Mouse (Mus musculus): ENCODE measurements at regions not wholly inside any gene's neighbourhood (a gene's known extent, or its start where the extent isn't known, plus 50 kb on each side); places are given as distances from the start of the nearest gene placed in this dataset.
A peak's percentile ranks its signal among the peaks of the same experiment; 100 is the strongest.

- DNase-seq (ENCODE audit: low spot score in 2 of 2) = no peak
Observed at GRCm38 (mm10) chr3:154513566-154513965, 82.9 kb upstream of the Cryz start.

DNA sequence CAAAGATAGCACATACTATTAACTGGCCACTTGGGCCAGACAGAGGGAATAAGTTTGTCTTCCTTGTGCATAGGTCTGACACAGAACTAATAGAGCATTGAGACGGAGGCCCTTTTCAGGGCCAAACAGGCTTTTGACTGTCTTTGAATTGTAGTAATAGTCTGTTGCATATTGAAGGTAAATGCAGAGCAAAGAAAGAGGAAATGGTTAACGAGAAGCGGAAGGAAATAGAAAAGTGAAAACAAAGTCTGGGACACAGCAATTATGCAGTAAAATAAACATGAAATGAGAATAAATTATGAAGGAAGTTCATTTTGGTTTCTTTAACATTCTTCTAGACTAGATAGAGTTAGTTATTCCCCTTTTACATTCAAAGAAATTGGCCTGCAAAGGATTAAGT is 86.4 kb upstream of the Cryz start:
- DNase-seq (ENCODE audit: low spot score in 2 of 2) = no peak

- DNase-seq (ENCODE audit: low spot score in 2 of 2) = no peak
Observed at GRCm38 (mm10) chr3:154509394-154509793, 87.1 kb upstream of the Cryz start.

DNA sequence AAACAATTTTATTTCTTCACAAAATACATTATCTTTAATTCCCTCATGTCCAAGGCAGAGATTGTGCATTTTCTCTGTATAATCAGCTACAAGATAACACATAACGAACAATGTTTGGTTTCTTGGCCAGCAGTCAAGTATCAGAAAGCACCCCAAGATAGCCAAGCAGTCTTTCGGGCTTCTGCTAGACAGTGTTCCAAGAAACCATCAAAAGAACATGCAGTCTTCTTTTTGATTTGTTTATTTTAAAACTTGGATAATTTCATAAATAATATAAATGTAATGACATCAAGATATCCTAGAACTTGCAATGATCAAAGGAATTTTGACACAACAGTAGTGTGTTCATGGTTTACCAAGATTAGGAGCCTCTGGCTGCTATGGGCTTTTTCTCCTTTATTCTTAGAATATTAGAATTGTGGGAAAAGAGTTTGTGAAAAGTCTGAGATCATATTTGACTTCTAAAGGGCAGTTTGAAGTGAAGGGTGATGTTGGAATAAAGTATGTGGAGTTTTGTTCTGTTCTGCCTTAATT is 103.1 kb upstream of the Cryz start:
- DNase-seq (ENCODE audit: low spot score in 2 of 2) = no peak

DNA sequence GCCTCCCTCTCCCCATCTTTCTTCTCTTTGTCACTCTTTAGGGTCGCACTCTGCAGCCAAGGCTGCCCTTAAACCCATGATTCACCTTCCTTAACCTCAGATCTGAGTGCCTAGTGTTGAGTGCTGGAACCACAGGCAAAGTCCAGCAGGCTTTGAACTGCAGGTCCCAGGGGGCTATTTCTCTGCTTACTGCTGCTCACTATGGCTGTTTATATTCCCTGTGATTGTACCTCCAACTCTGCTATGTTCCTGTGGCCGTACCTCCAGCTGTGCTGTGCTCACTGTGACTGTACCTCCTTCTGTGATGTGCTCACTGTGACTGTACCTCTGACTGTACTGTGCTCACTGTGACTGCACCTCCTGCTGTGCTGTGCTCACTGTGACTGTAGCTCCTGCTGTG is 124.1 kb upstream of the Cryz start:
- DNase-seq (ENCODE audit: low spot score in 2 of 2) = no peak

DNA sequence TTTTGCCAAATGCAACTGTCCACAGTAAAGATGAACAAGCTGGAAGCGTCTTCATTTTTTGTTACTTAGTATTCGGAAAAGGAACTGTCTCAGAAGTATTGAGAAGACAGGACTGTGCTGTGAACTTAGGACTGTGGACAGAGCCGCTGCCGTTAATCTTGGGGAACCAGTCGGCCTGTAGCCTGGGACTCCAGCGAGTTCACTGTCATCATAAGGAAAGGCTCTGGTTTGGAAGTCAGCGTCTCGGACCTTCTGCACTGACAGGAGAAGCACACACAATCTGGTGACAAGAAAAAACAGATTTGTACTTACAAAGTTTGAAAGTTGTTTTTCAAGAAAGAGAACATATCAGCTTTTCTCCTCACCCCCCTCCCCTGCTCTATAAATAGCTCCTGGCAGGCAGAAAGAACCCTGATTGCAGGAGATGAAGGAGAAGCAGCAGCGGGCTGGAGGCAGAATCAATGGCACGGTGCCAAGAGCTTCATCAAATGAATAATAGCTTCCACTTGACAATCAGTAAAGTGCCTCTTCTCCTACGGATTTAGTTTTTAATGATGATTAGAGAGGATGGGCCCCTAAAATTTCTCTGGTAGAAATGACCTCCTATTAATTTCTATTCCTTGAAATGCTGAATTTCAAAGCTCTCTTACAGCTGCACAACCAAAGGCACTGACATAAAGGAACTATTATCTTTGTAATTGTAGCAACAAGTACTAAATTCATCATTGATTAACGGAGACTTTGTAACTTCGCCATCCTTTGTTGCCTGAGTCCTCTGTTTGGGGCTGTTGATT is 128.7 kb upstream of the Cryz start:
- DNase-seq (ENCODE audit: low spot score in 2 of 2) = peak in 1 of 2 experiments; percentile 11

GRCm38 (mm10) chr3:154458208-154458607 is 127.7 kb upstream of the Lhx8 start:
- no peak for DNase-seq (ENCODE audit: low spot score in 2 of 2)

DNA sequence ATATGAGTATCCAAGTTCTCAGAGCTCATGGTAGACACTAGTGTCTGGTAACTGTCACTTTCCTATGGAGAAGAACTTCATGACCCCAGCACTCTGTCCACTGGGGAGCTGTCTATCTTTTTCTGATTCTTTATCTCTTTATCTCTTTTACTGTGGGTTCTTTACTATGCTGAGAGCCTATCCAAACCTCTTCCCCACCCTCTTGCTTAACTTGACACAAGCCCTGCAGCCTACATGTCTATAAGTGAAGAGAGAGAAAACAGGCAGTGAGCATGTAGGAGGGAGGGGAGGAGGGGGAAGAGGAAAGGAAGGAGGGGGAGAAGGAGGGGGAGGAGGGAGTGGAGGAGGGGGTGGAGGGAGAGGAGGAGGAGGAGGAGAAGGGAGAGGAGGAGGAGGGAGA is 122.6 kb upstream of the Lhx8 start:
- no peak for DNase-seq (ENCODE audit: low spot score in 2 of 2)

DNA sequence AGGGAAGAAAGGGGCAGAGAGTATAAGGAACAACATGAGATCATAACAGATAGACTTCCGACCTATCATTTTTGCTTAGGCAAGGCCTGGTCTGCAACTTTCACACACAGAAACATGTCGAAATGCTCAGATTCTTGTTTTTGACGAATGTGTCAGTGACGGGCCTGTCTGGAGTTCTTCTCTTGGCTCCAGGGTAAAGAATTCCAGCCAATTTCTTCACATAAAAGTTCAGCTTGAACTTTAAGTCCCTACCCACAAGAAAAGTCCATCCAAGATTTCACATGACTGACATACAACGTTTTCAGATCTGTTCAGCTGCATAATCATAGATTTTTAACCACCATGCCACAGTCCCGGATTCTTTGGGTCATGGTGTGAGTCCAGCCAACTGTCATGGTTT is 122.1 kb upstream of the Lhx8 start:
- no peak for DNase-seq (ENCODE audit: low spot score in 2 of 2)

DNA sequence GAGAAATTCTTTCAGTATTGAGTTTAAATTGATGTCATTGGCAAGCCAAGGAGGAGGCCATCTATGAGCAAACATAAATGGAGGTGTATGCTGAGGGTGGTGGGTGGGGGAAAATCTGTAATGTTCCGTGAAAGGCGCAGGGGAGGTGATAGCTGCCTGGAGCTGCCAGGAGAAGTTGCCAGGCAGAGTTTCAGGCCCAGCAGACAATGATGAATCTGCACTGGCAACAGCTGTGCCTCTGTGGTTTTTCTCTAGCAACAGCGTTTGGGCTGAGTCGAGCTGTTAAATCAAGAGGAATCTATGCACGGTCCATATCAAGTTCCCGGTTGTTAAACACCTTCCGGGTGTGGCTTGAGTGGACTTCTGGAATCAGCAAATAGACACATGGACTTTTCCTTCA is 120.7 kb upstream of the Lhx8 start:
- no peak for DNase-seq (ENCODE audit: low spot score in 2 of 2)

DNA sequence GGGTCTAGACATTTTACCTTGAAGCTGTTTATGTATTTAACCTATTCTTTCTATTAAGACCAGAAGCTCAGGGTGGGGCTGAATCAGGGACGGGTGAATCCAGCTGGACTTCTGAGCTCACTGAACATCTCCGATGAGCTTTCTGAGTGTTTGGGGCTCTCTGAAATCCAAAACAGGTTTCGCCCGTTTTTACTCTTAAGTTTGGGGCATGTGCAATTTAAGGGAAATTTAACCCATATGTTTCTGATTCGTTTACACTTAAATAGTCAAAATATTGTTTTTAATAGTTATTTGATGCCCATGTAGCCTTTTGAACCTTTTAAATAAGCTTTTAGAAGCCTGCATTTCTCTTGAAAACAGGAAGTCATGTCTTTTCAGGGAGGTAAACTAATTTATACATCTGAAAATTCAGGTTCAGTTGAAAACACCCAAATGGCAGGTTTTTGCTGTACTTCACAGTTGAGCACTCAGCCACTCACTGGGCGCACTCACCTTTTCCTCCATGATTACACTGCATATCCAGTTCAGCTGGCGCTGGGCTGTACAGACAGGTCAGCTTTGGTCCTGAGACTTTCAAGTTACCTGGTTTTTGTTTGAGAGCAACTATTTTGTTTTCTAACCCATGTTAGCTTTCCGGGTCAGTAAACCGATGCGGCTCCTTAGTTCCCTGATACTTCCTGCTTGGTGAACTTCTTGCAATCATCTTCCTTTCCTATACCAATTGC is 113.1 kb upstream of the Lhx8 start:
- no peak for DNase-seq (ENCODE audit: low spot score in 2 of 2)

DNA sequence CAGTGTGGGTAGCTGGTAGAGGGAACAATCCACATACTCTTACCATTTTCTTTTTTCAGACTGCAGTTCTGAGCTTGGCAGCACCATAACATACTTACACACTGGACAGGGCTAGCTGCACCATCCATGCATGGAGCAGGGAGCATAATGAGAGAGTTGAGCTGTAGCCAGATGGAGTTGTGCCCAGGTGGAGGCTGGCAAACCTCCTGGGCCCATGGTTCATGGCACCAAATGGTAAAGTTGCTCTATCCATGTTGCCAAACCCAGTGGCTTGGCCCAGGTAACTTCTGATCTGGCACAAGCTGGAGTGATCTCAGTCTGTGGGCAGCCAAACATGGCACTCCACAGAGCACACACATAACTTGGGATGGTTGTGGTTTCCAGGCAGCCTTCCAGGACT is 111.0 kb upstream of the Lhx8 start:
- DNase-seq (ENCODE audit: low spot score in 2 of 2) = no peak

DNA sequence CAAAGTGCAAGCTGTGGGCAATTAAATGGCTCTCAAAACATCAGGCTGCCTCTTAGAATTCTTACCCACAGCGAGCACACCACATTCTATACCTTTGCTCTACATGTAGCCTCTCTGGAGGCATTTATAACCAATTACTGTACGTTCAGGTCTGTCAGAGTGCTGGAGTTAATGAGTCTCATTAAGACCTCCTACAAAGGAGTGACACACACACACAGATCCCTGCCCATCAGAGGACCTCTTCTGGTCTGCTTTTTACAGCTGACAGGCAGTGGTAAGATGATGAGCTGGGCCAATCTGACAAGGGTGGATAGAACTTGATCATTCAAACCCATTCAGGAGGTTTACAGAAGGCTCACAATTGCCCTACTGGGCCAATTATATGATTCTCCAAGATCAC is 110.4 kb upstream of the Lhx8 start:
- DNase-seq (ENCODE audit: low spot score in 2 of 2) = no peak

- DNase-seq (ENCODE audit: low spot score in 2 of 2) = no peak
Observed at GRCm38 (mm10) chr3:154430856-154431255, 100.4 kb upstream of the Lhx8 start.

DNA sequence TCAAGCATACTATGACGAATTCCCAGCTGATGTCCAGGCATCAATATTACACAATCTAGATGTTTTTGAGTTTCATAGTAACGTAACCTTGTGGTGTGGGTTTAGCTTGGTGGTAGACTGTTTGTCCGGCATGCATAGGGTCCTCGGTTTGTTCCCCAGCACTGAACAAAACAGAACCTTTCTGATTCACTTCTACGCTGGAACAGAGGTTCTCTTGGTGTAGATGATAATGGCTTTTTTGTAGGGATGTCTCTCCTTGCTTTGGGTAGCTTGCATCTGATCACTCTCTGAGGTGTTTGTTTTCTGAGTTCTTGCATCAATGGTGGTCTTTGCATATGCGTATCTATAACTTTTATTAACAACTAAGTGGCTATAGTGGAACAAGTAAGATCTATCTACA is 99.2 kb upstream of the Lhx8 start:
- DNase-seq (ENCODE audit: low spot score in 2 of 2) = no peak

DNA sequence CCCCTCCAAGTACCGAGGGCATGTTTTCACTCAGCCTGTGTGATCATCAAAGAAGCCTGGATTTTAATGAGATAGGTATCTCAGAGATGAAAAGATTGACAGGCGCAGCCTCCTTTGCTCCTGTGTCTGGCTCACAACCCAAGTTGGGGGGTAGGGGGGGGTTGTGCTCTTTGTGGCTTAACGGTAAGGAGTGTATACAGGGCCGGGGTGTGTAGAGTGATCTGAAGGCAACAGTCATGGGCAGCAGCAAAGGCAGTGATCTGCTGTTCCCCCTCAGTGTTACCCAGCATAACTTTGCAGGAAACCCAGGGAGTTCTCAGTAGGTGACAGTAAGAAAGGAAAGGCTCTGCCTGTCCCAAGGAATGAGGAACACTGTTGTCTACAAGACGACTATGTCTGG is 94.1 kb upstream of the Lhx8 start:
- DNase-seq (ENCODE audit: low spot score in 2 of 2) = no peak

- DNase-seq (ENCODE audit: low spot score in 2 of 2) = no peak
Observed at GRCm38 (mm10) chr3:154421461-154421950, 91.0 kb upstream of the Lhx8 start.

DNA sequence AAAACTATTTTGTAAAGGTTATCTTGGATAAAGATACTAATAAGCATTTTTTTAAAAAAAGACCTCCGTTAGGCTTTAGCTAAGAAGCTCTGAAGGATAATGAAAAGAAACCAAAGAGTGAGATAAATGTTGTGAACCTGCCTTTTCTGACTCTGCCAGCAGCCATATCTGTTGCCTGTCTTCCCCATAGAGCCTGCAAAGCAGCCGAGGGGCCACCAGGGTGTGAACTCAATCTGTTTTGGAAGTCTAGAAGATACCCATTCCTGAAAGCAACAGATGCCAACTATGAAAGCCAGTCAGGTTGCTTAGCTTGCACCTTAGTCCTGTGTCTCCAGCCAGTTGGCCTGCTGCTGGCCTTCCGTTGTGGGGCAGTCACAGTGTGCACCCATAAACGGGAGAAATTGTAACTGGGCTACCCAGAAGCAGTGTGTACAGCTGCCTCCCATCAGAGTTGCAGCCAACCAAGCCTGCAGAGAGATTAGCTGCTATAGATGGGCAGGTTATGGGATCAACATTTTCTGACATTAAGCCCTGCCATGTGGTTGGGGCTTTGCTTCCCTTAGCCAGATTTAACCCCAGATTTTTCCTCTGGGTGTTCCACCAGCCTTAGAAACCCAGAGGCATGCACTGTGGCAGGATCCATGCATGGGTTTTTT is 87.8 kb upstream of the Lhx8 start:
- no peak for DNase-seq (ENCODE audit: low spot score in 2 of 2)

DNA sequence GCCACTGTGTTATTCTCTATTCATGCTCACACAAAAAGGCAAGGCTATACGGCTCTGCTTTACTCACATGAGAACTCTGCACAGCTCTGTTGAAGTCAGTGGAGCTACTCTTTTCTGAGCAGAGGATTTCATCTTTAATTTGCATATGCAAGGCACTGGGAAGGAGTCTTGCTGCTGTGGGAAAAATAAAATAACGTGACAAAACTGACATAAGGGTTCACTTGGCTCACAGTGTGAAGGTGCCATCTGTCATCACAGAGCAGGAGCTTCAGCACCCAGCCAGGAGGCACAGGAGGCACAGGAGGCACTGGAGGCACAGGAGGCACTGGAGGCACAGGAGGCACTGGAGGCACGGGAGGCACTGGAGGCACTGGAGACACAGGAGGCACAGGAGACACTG is 83.9 kb upstream of the Lhx8 start:
- no peak for DNase-seq (ENCODE audit: low spot score in 2 of 2)

- no peak for DNase-seq (ENCODE audit: low spot score in 2 of 2)
Observed at GRCm38 (mm10) chr3:154410292-154410691, 79.8 kb upstream of the Lhx8 start.

GRCm38 (mm10) chr3:154402081-154402480 is 71.6 kb upstream of the Lhx8 start:
- no peak for DNase-seq (ENCODE audit: low spot score in 2 of 2)

GRCm38 (mm10) chr3:154393626-154394025 is 63.2 kb upstream of the Lhx8 start:
- DNase-seq (ENCODE audit: low spot score in 2 of 2) = no peak
